Mouse (Mus musculus): ENCODE data around the gene Gm20388.

DNA sequence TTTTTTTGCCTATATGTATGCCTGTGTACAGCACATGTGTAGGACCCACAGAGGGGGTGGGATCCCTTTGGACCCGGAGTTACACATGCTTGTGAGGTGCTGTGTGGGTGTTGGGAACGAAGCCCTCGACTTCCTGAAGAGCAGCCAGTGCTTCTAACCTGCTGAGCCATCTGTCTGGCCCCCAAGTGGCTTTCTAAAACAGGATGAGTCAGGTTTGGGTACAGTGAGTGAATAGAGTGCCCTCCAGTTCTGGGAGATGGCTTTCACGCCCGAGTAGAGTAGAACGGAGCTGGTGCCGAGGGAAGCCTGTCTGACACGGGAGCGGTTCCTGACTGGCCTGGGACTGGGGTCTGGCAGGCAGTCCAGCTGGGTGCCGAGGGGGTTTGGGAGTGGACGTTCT lies 3588.9 kb downstream of the Gm20388 start:
- TF ChIP-seq CTCF (IDR thresholded peaks at IDR 0.05; ENCODE audit: insufficient read depth, low read depth, low read length), result no peak
- no peak for TF ChIP-seq POLR2A (IDR thresholded peaks at IDR 0.05; ENCODE audit: insufficient read depth, low read depth, low read length)

All from olfactory bulb, adult 2 months (tissue).